Mouse (Mus musculus) left cerebral cortex, postnatal 25 days (tissue): Measurements from ENCODE around the gene Uxs1. TPM values are rescaled to one million over a fixed set of nuclear protein-coding genes. Genes with fewer than 3 reads are reported as not detected.

Experiments
- DNase-seq, 2 experiments: peaks; one replicate each; pipeline ENCODE4 v3.0.0; 2022; ENCODE audit warnings: low spot score in 2 of 2, mixed read lengths in 1 of 2
- intact Hi-C: fragments of 180-260 bp; cut with DNase I; formaldehyde crosslinking; loops from one replicate; pipeline ENCODE4 v1.15.1; 2025
- total RNA-seq, 2 experiments: library from RNA; stranded (reverse); gene quantifications; 2 replicates each; pipeline ENCODE4 v1.2.3; 2021

Gene Uxs1
- total RNA-seq, 2 experiments from 2014 or later = 52.0 to 52.7 TPM

DNA sequence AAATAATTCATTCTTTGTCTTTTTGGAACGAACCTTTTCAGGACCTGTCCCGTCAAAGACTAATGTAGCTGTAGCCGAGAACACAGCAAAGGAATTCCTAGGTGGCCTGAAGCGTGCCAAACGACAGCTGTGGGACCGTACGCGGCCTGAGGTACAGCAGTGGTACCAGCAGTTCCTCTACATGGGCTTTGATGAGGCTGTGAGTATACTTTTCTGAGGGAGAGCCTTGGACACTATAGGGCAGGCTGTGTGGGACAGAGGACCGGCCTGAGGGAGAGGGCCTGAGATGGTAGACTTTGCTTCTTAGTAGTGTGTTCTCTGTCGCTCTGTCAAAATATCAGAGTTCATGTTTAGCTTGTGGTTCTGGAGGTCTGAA is 89.1 kb downstream of the Uxs1 start:
- intact Hi-C loops = loop anchor here (2.0 to 10.0 kb wide), 2 partner anchors 294 to 440 kb away; partner anchors contain the start of gene Nck2
- no peak for DNase-seq

DNA sequence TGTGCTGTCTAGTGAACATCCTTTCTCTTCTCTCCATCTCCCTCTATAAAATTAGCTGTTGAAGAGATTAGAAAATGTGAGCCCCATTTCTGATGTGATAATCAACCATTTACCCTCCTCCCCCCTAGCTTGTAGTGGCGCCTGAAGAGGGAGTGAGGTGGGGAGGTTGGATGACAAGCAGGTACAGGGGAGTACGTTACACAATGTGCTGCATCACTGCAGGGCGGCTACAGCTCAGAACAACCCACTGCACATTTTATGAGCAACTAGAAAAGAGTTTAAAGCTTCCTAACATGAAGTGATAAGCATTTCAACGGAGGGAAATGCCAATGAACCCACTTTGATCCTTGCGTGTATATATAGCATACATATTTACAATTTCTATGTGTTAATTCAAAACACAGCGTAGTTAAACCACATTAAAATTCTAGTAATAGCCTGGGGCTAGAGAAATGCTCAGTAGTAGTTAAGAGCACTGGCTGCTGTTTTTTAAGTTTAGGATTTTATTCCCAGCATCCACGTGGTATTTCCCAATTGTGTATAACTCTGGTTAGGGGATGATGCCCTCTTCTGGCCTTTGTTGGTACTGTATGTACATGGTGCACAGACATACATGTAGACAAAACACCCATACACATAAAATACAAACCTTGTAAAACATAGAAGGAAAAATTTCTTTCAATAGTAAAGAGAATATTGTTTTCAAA is 89.6 kb downstream of the Uxs1 start:
- peak; percentile 55 to 65 for DNase-seq
- intact Hi-C loops = loop anchor here (2.0 to 10.0 kb wide), 2 partner anchors 293 to 439 kb away; partner anchors contain the start of gene Nck2

DNA sequence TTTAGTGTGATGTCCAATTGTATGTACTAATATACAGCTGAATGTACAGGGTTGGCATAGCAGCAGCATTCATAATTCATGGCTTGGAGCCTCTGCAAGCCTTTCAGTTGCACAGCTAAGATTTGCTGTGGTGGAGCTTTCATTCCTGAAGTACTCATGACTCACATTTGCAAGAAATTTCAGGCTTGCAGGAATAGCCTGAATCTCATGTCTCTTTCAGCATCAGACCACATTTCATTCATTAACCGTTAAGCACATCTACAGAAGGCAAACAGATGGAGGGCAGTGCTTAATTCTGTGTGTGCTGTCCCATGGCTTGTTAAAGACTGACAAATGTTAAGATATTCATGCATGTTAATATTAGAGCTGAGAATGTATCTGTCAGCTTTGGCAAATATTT is 94.9 kb downstream of the Uxs1 start:
- peak in 1 of 2 experiments; percentile 68 for DNase-seq
- intact Hi-C loops = loop anchor here (10.0 kb wide), 1 partner anchor 288 kb away; the partner anchor contains the start of gene Nck2

DNA sequence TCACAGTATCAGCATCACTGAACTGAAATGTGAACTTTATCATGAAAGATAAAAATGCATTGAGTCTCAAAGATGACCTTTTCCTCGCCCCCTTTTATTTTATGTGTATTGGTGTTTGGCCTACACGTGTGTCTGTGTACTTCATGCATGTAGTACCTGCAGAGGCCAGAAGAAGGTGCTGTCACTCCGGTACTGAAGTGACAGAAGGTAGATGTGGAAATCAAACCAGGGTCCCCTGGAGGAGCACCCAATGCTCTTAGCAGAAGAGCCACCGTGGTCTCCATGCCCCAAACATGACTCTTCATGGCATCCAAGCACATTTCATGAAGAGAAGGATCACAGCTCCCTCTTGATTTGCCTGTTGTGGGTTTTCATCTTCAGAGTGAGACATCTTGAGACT is 95.5 kb downstream of the Uxs1 start:
- intact Hi-C loops = loop anchor here (10.0 kb wide), 1 partner anchor 287 kb away; the partner anchor contains the start of gene Nck2
- DNase-seq = no peak

DNA sequence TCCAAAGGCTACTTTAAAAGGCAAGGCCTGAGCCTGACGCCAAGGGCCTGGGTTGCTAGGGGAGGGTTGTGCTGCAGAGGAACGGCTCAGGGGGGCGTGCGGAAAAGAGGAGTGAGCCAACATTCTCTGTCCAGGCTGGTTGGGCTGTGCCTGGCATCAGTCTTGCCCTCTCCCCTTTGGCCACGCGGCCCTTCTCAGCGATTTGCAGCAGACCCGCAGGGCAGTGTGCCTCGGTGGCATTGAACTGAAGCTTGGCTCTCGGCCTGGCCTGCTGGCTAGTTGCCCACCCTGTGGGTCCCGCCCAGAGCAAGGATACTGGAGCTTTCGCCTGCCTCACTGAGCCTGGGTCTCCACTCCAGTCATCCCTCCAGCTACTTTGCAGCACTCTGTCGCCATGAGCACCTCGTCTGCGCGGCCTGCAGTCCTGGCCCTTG is 97.1 kb downstream of the Uxs1 start, which contains the start of gene 1500015O10Rik:
Gene 1500015O10Rik, plus strand, starts transcription at position 112 of the 434 bp plus-strand sequence.
- peak; percentile 16 to 46 for DNase-seq
- intact Hi-C loops = loop anchor here (10.0 kb wide), 1 partner anchor 286 kb away; the partner anchor contains the start of gene Nck2

DNA sequence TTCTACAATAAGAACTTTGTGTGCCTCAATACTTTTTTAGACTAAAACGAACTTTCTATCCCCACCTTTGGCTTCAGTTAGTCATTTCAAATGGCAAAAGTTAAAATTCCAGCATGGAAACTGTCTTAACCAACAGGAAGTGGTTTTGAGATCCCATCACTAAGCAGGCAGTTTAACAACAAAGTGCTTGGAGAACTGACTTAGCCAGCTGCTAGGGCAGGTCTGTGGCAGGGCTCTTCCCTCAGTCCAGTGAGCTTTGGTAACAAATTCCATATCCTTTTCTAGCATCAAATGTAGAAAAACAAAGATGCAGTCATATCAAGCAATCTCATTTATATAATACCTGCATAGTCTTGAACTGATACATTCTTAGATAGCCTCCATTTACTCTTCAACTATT is 105.1 kb downstream of the Uxs1 start:
- no peak for DNase-seq
- intact Hi-C loops = no loop called here

DNA sequence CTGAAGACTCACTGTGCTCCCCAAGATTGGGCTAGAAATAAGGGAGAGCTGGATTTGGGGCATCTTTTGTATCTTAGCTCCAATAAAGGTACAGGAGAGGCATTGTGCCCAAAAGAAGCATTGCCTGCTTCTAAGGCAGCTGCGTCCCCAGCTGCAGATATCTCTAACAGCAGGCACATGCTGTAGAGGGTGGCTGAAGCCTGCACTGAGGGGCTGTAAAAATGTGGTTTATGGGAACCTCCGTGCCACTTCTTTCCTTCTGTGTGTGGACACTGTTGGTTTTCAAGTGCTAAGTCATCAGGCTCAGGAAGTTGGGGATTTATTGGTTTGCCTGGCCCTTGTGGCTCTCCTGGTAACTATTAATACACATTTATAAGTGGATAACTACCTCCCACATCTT is 108.8 kb downstream of the Uxs1 start:
- no peak for DNase-seq
- intact Hi-C loops = no loop called here

DNA sequence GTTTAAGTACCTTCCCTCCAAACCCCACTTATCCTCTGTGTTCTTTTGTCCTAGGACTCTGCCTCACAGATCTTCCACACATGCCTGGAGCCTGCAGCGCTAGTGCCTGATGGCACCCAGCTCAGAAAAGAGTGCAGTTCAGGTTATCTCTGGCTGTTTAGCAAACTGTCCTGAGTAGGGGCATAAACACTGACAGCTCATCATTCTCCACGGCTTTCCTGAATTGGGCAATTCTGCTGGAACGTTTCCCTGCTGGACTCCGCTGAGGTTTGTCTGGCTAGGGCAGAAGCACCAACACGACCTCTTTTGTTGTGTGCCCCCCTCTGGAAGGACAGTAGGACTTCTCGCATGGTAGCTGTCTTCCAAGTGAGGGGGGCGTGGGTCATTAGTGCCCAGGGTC is 109.6 kb downstream of the Uxs1 start:
- DNase-seq = no peak
- intact Hi-C loops = no loop called here

DNA sequence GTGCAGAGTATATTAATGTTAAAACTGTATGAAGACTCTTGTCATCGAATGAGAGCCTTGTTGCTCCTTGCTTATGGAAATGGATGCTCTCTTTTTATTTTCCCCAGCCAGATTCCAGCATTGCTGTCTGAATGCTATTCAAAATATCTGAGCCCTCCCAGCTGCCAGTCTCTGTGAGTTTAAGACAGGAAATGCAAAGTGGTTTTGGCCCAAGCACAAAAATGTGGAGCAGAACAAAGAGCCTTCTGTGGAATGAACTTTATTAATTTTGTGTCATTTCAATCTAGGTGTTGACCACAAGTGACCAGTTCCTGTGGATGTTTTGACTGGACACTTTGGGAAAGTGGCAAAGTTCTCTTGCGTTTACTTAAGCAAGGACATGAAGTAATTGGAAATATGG is 112.8 kb downstream of the Uxs1 start:
- no peak for DNase-seq
- intact Hi-C loops = no loop called here

DNA sequence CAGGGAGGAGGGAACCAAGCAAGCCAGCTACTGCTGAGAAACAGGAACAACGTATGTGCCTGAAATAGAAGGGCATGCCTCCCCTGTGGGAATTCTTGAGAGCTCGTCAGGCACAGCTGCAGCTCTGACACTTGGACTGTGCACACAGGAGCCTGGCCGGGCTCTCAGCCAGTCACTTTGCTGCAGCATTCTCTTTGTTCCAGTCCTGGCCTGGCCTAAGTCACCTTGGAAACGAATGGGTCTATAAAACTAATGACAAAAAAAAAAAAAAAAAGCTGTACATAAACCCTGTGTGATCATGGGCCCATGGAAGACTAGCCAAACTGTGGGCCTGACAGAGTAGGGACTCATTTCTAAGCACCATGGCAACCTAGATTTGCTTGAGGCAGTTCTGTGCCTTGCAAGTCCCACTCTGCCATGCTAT is 129.0 kb downstream of the Uxs1 start:
- intact Hi-C loops = no loop called here
- DNase-seq = peak; percentile 6 to 60

Other genes with a start within 250 kb of the Uxs1 start
- 1 to 10 TPM; 3.4 to 7.2 TPM for gene 1500015O10Rik, start 97.2 kb downstream of the Uxs1 start, total RNA-seq
- gene Tpp2, start 105.8 kb upstream of the Uxs1 start, total RNA-seq = 10 to 100 TPM; 50.5 to 50.7 TPM
- gene Mettl21c, start 192.2 kb upstream of the Uxs1 start, total RNA-seq = not detected
- gene Gm8251, start 234.1 kb upstream of the Uxs1 start, total RNA-seq = not detected